Mouse (Mus musculus) retina, postnatal 1 day (tissue): ENCODE measurements around the gene Mt2.
"Not testable (repeated sequence)": the region's sequence is repeated elsewhere in the genome, so short reads cannot be mapped to it uniquely, and the experiment has no call there.

ENCODE experiments used
- DNase-seq: peaks from one replicate; pipeline ENCODE4 v3.0.0-alpha.2; 2012

Gene Mt2

DNA sequence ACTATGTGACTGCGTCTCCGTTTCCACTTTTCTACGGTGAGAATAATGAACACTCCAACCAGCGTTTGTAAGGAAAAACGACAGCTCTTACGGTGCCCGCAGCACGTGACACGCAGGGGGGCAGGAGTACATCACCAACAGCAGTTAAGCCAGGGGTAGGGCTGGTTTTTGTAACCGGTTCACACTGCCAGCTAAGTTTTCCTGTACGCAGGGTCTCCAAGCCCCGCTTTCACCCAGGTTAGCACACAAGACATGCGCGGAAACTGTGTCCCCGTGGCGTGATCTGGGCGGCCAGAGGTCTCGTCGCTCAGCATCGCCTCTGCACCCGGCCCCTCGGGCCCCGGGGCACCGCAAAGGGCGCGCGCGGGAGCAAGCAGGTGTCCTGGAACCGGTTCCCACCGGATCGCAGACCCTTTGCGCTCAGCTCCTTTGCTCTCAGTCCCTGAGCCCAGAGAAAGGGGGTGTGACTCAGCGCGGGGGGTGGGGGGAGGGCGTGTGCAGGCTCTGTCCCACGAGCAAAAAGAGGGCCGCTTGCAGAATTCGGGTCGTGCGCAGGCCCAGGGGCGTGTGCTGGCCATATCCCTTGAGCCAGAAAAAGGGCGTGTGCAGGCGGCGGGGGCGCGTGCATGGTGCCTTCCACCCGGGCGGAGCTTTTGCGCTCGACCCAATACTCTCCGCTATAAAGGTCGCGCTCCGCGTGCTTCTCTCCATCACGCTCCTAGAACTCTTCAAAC is at the start of gene Mt2:
Mt2 (plus strand) TSS at position 590 of the 734 bp plus-strand sequence.
- DNase-seq: peak; percentile 78

DNA sequence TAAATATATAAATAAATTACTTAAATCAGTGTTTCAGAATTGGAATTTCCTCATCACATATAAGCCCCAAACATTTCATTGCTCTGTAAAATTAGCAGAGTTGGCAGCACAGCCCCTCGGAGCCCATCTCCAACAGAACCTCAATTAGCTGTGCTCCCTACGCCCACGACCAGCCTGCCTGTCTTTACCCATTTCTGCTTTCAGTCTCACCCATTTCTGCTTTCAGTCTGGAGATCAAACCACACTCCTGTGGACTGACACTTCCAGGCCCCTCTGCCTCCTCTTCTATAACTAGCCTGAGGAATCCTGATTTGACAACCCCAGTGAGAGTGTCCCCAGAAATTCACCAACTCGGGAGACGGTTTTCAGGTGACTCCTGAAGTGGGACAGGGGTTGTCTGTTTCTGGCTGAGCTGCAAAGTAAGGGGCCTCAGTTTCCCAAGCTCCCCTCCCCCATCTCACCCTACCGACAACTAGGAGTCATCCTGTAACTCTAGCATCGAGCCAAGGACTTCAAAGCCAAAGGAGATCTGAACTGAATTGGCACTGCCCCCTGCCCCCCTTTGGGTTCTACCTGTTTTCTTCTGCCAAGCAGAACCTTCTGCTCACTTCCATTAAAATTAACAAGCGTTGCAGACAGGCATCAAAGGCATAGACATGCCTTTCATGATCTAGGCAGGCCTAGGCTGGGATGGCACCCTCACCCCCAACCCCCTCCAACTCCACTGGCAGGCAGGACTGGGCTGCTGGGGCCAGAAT is 49.6 kb upstream of the Mt2 start:
- no peak for DNase-seq

DNA sequence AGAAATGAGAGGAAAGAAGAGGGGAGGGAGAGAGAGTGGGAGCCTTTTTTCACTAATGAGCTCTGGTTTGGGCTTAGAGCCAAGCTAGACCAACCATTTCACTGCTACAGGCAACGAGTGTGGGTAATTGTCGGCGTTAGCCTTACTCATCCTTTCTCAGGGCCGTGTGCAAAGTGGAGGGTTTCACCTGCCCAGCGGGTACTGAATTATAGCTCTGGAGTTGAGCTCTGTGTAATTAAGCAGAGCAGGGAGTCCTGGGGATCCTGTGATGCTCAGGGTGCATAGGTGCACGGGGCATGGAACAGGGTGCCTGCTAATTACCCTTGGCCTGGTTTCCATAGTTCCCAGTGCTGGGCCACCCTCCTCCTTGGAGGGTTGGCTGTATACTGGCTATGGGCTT is 44.8 kb upstream of the Mt2 start:
- peak; percentile 71 for DNase-seq

DNA sequence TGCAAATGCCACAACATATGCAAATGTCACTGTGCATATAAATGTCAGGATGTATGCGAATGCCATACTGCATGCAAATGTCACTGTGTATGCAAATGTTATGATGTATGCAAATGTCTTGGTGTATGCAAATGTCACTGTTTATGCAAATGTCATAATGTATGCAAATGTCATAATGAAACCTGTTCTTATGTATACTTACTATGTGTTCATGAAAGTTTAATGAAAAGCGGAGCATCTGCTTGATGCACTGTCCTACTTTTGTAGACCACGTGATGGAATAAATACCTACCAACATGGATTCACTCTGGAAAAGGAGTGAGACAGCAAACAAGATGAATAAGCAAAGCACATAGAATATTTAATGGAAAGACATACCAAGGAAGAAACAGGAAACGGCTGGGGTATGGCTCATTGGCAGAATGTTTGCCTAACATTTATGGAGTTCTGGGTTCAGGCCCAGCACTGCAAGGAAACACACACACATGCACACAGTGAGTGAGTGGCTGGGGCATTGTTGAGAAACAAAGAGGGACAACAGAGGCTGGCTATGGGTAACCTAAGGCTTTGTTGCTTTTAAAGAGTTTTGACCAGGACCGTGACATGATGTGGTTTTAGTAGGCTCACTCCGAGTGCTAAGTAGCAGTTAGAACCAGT is 43.2 kb upstream of the Mt2 start:
- no peak for DNase-seq

DNA sequence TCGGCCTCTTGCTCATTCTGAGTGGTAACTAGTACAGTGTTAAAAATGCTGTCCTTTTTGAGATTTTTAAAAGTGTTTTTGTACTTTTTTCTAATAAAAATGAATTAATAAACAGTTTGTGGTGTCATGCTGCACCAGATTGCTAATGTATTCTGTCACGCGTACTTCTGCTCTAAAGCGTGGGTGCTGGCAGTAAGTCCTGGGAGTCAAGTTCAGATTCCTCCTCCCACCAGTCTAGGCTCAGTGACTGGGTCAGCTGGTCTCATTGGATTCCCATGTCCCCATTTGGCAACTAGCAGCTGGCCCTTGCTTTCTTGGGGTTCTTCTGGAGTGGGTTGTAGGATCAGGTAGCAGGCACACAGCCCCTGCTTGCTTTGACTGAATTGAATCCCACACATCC is 42.3 kb upstream of the Mt2 start:
- DNase-seq: no peak

DNA sequence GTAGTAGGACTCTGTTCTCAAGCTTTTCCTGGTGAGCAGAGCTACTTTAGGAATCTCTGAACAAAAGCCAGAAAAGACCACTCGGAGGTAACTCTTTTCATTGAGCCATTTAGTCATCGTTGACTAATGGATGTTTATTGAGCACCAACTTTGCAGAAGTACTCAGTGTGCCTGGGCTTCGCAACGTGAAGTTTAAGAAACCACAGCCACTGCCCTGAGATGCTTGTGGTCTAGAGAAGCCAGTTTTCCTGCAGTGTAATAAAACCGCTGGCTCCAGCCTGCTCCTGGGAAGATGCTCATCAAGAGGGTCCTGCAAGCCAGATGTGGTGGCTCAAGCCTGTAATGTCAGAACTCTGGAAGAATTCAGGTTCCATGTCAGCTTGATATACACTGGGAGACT is 40.4 kb upstream of the Mt2 start:
- DNase-seq: no peak

DNA sequence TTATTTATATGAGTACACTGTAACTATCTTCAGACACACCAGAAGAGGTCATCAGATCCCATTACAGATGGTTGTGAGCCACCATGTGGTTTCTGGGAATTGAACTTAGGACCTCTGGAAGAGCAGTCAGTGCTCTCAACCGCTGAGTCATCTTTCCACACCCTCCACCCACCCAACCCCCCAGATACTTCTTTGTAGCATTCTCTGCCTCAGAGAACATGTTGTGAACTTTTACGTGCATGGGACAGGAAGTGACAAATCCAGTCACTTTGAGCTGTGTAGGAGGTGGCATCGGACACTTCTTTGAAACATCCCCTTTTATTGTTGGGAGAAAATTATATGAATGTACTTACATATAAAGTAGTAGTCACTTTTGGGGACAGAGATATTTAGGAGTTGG is 37.9 kb upstream of the Mt2 start:
- not testable (repeated sequence) for DNase-seq

DNA sequence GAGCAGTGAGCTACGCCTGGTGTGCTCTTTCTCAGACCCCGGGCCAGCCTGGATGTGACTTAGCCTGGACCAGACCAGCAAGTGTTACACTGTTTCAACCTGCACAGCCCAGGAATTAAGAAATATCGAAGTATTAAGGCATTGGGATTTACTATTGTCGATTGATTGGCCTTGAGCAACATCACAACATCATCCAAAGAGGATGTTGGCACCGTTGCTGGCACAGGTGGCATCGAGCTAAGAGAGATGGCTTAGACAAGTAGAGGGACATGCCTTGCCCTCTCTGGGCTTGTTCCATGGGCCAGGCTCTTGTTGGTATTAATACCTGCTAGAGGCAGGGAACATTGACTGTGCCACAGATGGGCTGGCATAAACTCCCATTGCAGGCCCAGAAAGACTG is 36.9 kb upstream of the Mt2 start:
- DNase-seq: no peak

DNA sequence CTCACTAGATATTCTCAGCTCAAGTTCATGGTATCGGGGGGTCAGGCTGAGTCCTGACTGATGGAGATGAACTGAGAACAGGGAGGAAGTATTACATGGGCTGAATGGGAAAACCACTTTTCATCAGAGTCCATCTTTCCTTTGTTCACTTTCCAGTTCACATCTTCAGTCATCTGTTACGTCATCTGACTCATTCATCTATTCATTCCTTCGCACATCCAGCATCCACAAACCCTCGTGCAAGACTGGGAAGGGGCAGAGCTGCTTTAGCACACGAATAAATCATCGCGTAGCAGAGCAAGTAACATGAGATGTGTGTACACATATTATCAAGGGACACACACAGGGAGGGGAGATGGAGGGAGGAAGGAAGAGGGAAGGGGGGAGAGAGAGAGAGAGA is 36.3 kb upstream of the Mt2 start:
- no peak for DNase-seq

DNA sequence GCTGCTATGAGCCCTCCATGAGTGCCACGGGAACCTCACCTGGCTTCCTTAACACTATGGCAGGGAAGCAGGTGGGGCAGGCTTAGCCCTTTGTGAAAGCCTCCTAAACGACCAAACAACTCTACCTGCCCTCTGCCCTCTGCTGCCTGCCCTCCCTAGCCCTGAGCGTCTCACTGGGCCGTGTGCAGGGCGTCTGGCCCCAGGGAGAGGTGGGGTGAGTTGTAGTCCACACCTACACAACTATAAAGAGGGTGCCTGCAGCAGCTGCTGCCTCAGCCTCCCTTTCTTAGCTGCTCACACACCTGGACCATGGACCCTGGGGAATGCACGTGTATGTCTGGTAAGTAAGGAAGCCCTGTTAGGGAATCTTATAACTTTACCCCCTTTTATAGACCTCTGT is 35.5 kb upstream of the Mt2 start, which contains the start of gene Mt4:
Mt4 (plus strand) TSS at position 265 of the 400 bp plus-strand sequence.
- DNase-seq: no peak

DNA sequence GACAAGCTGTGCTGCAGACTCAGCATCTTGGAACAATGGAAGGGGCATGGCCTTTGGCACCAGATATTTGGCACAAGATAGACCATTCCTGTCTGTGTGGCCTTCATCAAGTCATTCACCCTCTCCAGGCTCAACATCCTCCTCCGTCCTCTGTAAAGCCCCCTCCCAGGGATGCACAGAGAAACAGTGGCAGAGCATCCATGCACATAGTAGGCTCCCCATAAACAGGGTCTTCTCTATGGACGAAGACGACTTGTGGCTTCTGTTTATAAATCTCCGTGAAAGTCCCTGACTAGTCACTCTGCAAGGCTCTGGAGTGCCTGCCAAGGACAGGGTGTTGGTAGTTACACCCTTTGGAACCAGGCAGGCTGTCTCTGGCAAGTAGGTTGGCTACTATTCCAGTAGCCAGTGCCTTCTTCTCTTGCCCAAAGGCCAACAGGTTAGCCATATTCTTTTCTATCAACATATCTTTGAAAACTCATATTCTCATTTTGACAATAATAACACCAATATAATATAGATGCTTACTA is 32.1 kb upstream of the Mt2 start:
- no peak for DNase-seq

DNA sequence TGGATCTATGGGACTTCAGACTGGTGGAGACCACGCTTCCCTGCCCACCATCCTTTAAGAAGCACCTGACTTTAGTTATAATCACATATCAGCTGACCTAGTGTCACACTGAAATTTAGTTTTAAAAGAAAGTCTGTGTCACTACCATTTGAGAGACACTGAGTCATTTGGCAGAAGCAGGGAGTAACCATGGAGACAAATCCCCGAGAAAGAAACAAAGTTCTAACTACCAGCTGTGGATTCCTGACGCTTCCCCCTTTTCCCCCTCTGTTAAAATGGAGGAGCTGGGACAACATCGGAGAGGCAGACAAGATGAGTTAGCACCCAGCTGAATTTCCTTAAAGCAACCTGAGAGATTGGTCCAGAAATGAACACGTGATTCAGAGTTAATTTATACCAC is 24.2 kb upstream of the Mt2 start:
- DNase-seq: no peak

DNA sequence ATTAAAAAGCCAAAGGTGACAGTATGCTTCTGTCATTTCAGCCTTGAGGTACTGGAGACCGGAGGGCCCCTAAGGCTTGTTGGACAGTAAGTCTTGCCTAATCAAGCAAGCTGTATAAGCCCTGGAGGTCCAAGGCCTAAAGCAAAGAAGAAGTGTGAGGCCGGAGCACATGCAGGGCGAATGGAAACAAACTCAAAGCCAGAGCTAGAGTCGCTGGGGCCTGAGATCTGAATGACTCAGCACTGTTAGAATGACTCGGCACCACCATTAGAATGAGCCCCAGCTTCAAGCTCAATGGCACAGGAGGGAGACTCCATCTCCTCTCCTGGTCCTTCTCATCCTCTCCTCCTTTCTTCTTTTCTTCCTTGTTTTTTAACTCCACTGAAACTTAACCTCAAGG is 21.5 kb upstream of the Mt2 start:
- no peak for DNase-seq

DNA sequence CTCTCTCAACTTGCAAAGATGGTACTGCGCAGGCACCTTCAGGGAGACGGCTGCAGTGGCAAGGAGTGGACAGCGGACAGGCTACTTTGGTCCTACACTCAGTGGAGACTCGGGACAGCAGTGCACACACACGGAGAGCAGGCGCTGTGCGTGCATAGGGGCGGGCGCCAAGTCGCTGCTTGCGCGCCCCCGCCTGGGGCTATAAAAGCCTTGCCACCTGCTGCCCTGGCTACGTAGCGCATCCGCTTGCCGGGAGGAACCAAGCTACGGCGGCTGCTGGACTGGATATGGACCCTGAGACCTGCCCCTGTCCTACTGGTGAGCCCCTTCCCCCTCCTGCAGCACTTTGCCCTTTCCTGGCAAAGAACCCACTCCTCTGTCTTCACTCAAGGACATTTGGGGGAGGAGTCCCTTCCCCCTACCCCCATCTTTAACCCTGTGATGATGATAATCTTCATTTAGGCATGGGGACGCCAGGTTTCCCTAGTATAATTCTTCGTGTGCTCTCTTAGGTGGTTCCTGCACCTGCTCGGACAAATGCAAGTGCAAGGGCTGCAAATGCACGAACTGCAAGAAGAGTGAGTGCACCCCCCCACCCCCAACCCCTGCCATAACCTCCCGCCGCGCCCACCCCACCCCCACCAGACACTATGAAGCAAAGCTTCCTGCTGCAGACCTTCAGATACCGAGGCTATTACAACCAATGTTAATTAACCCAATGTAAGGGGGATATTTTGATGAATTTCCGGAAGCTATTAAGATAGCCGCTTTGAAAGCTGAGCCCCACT is 19.8 kb upstream of the Mt2 start, which contains the start of gene Mt3:
Mt3 (plus strand) TSS at position 95 of the 788 bp plus-strand sequence.
- DNase-seq: peak; percentile 83

DNA sequence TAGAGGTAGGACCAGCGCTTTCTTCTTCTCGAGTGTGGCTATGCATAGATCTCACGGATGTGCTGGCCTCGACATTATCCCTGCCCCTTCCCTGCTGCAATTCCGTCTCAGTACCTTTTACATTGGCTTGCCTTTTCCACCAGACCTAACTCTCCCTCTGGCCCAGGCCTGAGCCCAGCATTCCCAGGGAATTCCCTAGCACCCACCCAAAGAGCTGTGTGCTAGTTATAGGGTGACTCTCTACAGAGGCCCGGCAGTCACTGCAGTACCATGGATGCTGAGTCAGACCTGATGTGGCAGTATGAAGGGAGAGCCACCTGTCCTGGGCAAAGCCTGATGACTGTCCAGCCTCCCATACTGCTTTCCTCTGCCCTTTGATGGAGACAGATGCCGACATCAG is 19.0 kb upstream of the Mt2 start:
- peak; percentile 17 for DNase-seq

DNA sequence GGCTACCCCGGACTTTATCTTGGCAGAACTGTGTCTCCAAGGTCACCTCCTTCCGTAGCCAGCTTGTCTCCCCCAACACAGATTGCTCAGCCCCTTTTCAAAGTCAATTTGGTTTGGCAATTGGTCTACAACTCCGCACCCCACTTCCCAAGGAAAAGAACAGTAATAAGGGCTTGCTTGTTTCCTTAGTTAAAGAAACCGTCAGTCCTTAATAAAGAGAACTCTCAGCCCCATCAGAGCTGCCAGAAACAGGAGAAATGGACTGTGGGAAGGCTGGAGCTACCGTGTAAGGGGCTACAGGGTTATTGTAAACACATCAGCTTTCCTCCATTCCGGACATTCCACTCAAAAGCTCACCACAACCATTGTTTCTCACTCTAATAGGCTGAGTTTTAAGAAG is 17.9 kb upstream of the Mt2 start:
- no peak for DNase-seq

DNA sequence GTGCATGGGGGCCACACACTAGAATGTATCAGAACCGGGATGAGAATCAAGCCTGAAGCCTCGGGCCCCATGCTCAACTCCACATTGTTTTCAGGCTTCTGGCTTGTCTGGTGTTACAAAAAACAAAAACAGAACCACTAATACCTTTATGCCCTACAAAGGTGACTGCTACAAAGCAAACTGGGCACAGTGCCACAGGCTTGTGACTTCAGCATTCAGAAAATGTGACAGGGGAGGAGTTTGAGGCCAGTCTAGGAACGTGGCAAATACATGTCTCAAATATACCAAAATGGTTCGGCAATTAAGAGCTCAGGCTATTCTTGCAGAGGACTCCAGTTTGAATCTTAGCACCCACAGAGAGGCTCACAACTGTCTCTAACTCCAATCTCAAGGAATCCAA is 16.4 kb upstream of the Mt2 start:
- no peak for DNase-seq

DNA sequence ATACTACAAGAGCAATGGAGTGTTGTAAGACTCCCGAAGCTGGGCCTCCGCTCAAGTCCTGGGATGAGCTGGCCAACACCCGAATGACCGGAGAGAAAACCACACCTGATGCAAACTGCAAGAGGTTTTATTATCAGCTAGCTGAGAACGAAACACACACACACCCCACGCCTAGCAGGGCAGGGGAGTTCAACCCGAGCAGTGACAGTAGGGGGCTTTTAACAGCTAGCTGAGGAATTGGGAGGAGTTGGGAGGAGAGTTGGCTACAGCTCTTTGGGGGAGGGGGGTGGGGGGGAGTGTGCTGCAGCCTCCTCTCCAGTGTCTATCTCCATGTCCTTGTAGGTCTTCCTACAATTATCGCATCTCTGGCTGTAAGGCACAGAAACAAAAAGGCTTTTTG is 6.7 kb upstream of the Mt2 start:
- not testable (repeated sequence) for DNase-seq

DNA sequence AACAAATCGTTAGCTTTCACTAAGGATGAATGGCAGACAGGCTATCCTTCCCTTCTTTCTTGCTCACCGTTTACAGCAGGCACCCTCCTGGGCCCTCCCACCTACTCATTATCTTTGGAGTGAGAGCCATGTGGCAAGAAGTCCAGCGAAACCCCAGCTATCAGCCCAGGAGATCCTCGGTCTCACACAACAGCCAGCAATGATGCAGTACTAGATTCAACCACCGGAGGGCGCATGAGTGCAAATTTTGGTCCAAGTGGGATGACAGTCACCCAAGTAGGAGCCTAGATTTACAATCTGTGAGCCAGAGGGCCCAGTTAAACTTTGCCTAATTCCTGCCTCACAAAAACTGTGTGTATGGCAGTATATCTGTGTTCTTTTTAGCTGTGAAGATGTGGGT is 5.2 kb upstream of the Mt2 start:
- peak; percentile 89 for DNase-seq

DNA sequence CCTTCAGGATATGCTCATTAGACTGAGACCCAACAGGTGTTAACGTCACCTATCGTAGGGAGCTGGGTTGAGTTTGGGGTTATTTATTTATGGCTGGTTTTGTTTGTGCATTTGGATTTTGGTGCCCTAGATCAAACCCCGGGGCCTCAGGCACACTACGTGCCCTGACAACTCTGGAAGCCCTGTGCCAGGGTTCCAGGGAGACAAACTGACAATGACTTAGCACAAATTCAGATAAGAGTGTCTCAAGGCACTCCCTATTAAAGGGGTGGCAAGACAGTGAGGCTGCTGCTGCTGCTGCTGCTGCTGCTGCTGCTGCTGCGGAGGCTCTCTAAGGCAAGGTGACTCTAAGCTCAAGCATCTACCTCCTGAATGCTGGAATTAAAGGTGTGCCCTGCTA is 2.9 kb upstream of the Mt2 start:
- no peak for DNase-seq

DNA sequence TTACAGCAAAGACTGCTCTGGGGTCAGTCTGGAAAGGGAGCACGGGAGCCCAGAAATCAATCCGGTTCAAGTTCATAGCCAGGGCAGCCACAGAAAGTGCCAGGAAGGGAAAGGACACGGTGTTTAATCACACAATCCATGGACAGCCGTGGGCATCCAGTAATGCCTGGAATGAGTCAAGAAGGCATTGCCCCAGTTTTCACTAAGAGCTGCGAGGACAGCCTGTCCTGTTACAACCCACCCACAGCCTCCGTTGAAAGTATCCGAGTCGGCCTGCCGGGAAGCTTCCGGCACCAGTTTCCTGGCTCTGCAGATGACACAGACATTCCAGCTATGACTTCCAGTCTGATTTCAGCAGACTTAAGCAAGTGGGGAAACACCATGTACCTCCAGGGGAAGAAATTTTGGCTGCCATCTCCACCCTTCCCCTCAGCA is 1.1 kb upstream of the Mt2 start:
- no peak for DNase-seq

DNA sequence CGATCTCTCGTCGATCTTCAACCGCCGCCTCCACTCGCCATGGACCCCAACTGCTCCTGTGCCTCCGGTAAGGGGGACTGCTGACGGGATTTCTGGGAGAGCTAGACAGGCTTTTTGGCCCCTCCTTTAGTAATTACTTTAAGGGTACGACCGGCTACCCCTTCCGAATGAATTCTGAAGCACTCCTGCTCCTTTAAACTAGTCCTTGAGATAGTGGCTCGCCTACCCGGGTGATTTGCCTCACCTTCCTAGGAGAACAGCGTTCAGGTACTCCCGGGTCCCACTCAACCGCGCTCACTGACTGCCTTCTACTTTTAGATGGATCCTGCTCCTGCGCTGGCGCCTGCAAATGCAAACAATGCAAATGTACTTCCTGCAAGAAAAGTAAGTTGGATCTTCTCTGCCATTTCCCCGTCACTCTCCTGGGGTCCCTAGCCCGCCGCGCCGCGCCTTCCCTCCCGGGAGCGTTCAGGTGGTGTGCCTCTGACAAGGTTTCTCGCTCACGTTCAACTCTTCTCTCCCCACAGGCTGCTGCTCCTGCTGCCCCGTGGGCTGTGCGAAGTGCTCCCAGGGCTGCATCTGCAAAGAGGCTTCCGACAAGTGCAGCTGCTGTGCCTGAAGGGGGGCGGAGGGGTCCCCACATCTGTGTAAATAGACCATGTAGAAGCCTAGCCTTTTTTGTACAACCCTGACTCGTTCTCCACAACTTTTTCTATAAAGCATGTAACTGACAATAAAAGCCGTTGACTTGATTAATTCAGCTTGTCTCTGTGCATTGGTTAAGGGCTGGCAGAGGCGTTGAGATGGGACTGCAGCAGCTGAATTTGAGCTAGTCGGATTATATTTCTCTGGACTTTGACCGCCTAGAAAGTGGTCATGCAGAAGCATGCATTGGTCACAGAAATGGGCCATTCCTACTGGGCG is 607 bp downstream of the Mt2 start:
- no peak for DNase-seq
